Mouse (Mus musculus): ENCODE results near the gene Hmgcll1. TPM values are rescaled to one million over a fixed set of nuclear protein-coding genes. Genes with fewer than 3 reads are reported as not detected.

Gene Hmgcll1
- polyA plus RNA-seq, 1 experiment from 2014 or later = 24.4 TPM

GRCm38 (mm10) chr9:76168355-76168754 is 153.7 kb downstream of the Hmgcll1 start:
- WGBS = 55% methylated on average over 3 of the region's 3 CpGs

GRCm38 (mm10) chr9:76172686-76173295 is 158.1 kb downstream of the Hmgcll1 start:
- Histone ChIP-seq H3K27me3 (ENCODE audit: control insufficient read depth, insufficient read depth, low read depth, low read length) (no peaks in the 10 kb centered on the region), H3K4me1 (ENCODE audit: control insufficient read depth, insufficient read depth, low read length) (no peaks in the 10 kb centered on the region), H3K36me3 (ENCODE audit: control insufficient read depth, insufficient read depth, low read length) (no peaks in the 10 kb centered on the region), H3K9me3 (replicated peaks; ENCODE audit: control insufficient read depth, low read length, poor library complexity, severe bottlenecking) (no peaks in the 10 kb centered on the region), H3K27ac (ENCODE audit: low read length) (no peak overlapping the region), H3K4me2 (ENCODE audit: low read length) (no peak overlapping the region), H3K4me3 (ENCODE audit: low read depth, low read length) (no peak overlapping the region), H3K9ac (ENCODE audit: low read depth, low read length) (no peak overlapping the region)
- no peak for ATAC-seq
- WGBS = 79% methylated on average over 5 of the region's 5 CpGs

More at GRCm38 (mm10) chr9:76168355-76168754, 153.7 kb downstream of the Hmgcll1 start:
- H3K27me3 ChIP-seq (ENCODE audit: control insufficient read depth, insufficient read depth, low read depth, low read length) = no peaks in the 10 kb centered on the region
- no peak overlapping the region for H3K9ac ChIP-seq (ENCODE audit: low read depth, low read length)
- no peak overlapping the region for H3K4me2 ChIP-seq (ENCODE audit: low read length)
- H3K4me1 ChIP-seq (ENCODE audit: control insufficient read depth, insufficient read depth, low read length) = no peaks in the 10 kb centered on the region
- H3K36me3 ChIP-seq (ENCODE audit: control insufficient read depth, insufficient read depth, low read length) = no peaks in the 10 kb centered on the region
- no peak overlapping the region for H3K27ac ChIP-seq (ENCODE audit: low read length)
- H3K9me3 ChIP-seq (replicated peaks; ENCODE audit: control insufficient read depth, low read length, poor library complexity, severe bottlenecking) = no peaks in the 10 kb centered on the region
- ATAC-seq = no peak
- H3K4me3 ChIP-seq (ENCODE audit: low read depth, low read length) = no peak overlapping the region

GRCm38 (mm10) chr9:76179221-76179620 is 164.6 kb downstream of the Hmgcll1 start:
- no peak for ATAC-seq
- H3K4me3 ChIP-seq (ENCODE audit: low read depth, low read length) = no peak overlapping the region
- no peak overlapping the region for H3K27ac ChIP-seq (ENCODE audit: low read length)
- H3K4me1 ChIP-seq (ENCODE audit: control insufficient read depth, insufficient read depth, low read length) = no peaks in the 10 kb centered on the region
- no peak overlapping the region for H3K4me2 ChIP-seq (ENCODE audit: low read length)
- no peaks in the 10 kb centered on the region for H3K9me3 ChIP-seq (replicated peaks; ENCODE audit: control insufficient read depth, low read length, poor library complexity, severe bottlenecking)
- H3K9ac ChIP-seq (ENCODE audit: low read depth, low read length) = no peak overlapping the region
- no peaks in the 10 kb centered on the region for H3K36me3 ChIP-seq (ENCODE audit: control insufficient read depth, insufficient read depth, low read length)
- no peaks in the 10 kb centered on the region for H3K27me3 ChIP-seq (ENCODE audit: control insufficient read depth, insufficient read depth, low read depth, low read length)

Other genes with a start within 250 kb of the Hmgcll1 start
- 2.6 and 3.4 TPM in 2 replicates for gene Bmp5, start 239.5 kb upstream of the Hmgcll1 start, polyA plus RNA-seq (2015; fragmentation: Nextera tagmentation; extraction: Ambion mirVana)
- not detected in 2 replicates for gene Gfral, start 198.8 kb downstream of the Hmgcll1 start, polyA plus RNA-seq (2015; fragmentation: Nextera tagmentation; extraction: Ambion mirVana)